Mouse (Mus musculus) cerebellum, adult (tissue): ENCODE measurements around the gene Fbxo44.

ENCODE experiments used
- ATAC-seq: cut with Nextera tagmentation; 2 replicates; pipeline ENCODE4 v1.9.2; 2017; ENCODE audit warnings: mild to moderate bottlenecking, moderate library complexity, mixed read lengths; ENCODE audit not compliant: insufficient number of reproducible peaks, low FRiP score, low TSS enrichment

Fbxo44 gene

GRCm38 (mm10) chr4:148166986-148167385, 6.7 kb upstream of the Fbxo44 start:
- ATAC-seq = no peak

GRCm38 (mm10) chr4:148166431-148166830, 6.1 kb upstream of the Fbxo44 start:
- peak; percentile 31 for ATAC-seq

GRCm38 (mm10) chr4:148165551-148165950, 5.3 kb upstream of the Fbxo44 start:
- ATAC-seq = no peak

- ATAC-seq = no peak
These were observed 4.2 kb upstream of the Fbxo44 start for GRCm38 (mm10) chr4:148164461-148164860.

GRCm38 (mm10) chr4:148164002-148164439, 3.7 kb upstream of the Fbxo44 start:
- ATAC-seq = no peak

GRCm38 (mm10) chr4:148159544-148160435, 492 bp downstream of the Fbxo44 start:
- peak; percentile 82 for ATAC-seq

GRCm38 (mm10) chr4:148158436-148159348, 1.6 kb downstream of the Fbxo44 start:
- ATAC-seq = no peak

GRCm38 (mm10) chr4:148154982-148155381, 5.3 kb downstream of the Fbxo44 start:
- ATAC-seq = no peak

GRCm38 (mm10) chr4:148154006-148154405, 6.3 kb downstream of the Fbxo44 start:
- no peak for ATAC-seq

- no peak for ATAC-seq
These were observed 7.7 kb downstream of the Fbxo44 start for GRCm38 (mm10) chr4:148152547-148152946.

- ATAC-seq = peak; percentile 84
These were observed 8.8 kb downstream of the Fbxo44 start, which contains the start of gene Fbxo6 for GRCm38 (mm10) chr4:148151267-148152168. TSS of gene Fbxo6 (minus strand) at chr4:148152140.

GRCm38 (mm10) chr4:148150953-148151266, 9.4 kb downstream of the Fbxo44 start:
- ATAC-seq = no peak

- no peak for ATAC-seq
These were observed 10.0 kb downstream of the Fbxo44 start for GRCm38 (mm10) chr4:148150242-148150641.

GRCm38 (mm10) chr4:148149540-148149939, 10.7 kb downstream of the Fbxo44 start:
- ATAC-seq = no peak

GRCm38 (mm10) chr4:148147714-148148113, 12.6 kb downstream of the Fbxo44 start:
- ATAC-seq = no peak

- ATAC-seq = no peak
These were observed 16.6 kb downstream of the Fbxo44 start for GRCm38 (mm10) chr4:148143721-148144120.

- peak; percentile 90 for ATAC-seq
These were observed 19.9 kb downstream of the Fbxo44 start for GRCm38 (mm10) chr4:148140098-148141011.

GRCm38 (mm10) chr4:148139767-148140097, 20.6 kb downstream of the Fbxo44 start:
- no peak for ATAC-seq

GRCm38 (mm10) chr4:148137503-148137902, 22.8 kb downstream of the Fbxo44 start:
- ATAC-seq = no peak
